11 mouse cellular contexts compared by ENCODE assay signal in the genomic region with DNA sequence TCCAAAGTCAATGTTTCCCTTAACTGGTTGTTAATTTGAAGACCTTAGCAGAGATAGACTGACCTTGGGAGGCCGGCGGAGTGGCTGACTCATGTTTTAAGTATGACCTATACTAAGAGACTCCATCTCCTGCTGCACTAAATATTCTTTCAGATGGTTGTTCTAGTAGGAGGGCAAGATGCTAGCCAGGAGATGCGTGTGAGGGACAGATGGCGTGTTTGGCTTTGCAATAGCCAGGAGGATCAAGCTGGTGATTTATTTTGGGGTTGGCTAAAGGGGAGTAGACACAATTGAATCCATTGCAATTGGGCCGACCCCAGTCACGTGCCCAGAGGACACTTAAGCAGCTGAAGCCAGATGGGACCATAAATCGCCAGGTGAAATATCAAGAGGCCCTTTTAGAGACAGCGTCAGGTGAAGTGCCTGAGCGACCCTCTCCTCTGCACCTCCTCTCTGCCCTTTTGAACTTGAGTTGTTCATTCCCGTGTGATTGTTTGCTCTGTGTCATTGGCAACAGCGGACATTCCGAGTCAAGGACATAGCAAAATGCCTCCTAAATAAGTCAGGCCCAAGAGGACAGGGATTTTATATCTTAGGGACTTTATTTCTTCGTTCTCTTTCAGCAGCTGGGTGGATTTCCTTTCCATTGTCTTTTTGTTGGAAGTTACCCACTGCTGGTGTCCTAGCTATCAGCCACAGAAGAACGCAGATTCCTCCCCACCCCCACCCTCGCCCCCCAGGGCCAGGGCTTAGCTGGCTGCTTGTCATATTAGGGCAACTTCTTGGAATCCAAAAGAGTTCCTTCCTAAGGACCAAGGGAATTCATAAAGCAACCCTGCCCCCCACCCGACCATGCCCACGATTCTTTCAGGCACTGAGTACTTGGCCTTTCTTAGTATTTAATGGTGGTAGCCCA.
A peak's percentile ranks its signal among the peaks of the same experiment; 100 is the strongest.
DNase-seq lines count a peak whose midpoint lies in the region; ATAC-seq and TF ChIP-seq lines count a peak whose summit lies in the region.
"Had no signal": no experiment of that assay in that cellular context is flagged by ENCODE, and none has a peak within 500 bp of the region (broad histone marks: within the 10 kb centered on the region; RNA-seq: fewer than 3 reads in every experiment).

No protein-coding gene starts in this region.

- no peak overlapping the region for H3K9ac ChIP-seq in hindbrain, postnatal 0 days (replicated peaks; ENCODE audit: low read length)
- no peak overlapping the region for H3K9ac ChIP-seq in hindbrain, embryonic 12.5 days

- 58% methylated on average over 17 of the region's 17 CpGs for WGBS in hindbrain, postnatal 0 days
- WGBS in hindbrain, embryonic 12.5 days: 69% methylated on average over 17 of the region's 17 CpGs

- ATAC-seq in hindbrain, postnatal 0 days: no peak
- no peak for ATAC-seq in hindbrain, embryonic 12.5 days (ENCODE audit: low FRiP score)
- no peak for ATAC-seq in monocyte, adult 5-6 weeks (replicated peaks; ENCODE audit: insufficient number of reproducible peaks, low FRiP score, low TSS enrichment, poor library complexity, severe bottlenecking)
- ATAC-seq: forebrain, embryonic 14.5 days had no signal

- no peaks in the 10 kb centered on the region for H3K9me3 ChIP-seq in hindbrain, postnatal 0 days (ENCODE audit: low read length)
- no peaks in the 10 kb centered on the region for H3K9me3 ChIP-seq in hindbrain, embryonic 12.5 days (replicated peaks)

- DNase-seq in hindbrain, postnatal 0 days (ENCODE audit: low spot score): peak; percentile 55
- peak; percentile 48 for DNase-seq in ES-CJ7 (ENCODE audit: low read depth, low spot score)
- peak; percentile 59 for DNase-seq in adrenal gland, postnatal 14 days
- DNase-seq in embryo, embryonic 10.5 days (ENCODE audit: low spot score): peak; percentile 51
- no peak for DNase-seq in B cell, adult 2 months
- DNase-seq: layer of hippocampus, postnatal 36 days; lung, adult 2 months; thymus, postnatal 4 days had no signal

- H3K27ac ChIP-seq in hindbrain, postnatal 0 days: no peak overlapping the region
- no peak overlapping the region for H3K27ac ChIP-seq in hindbrain, embryonic 12.5 days

- no peak overlapping the region for H3K4me2 ChIP-seq in hindbrain, postnatal 0 days (ENCODE audit: low read depth, low read length)
- H3K4me2 ChIP-seq in hindbrain, embryonic 12.5 days (replicated peaks): no peak overlapping the region

- TF ChIP-seq CTCF in hindbrain, postnatal 0 days (IDR thresholded peaks at IDR 0.05; ENCODE audit: low read depth): no peak

- H3K4me1 ChIP-seq in hindbrain, postnatal 0 days (ENCODE audit: insufficient read depth, low read length): no peaks in the 10 kb centered on the region; the same call in 1 of the 2 replicates
- peaks cover 20% of the 10 kb centered on the region for H3K4me1 ChIP-seq in hindbrain, embryonic 12.5 days

- H3K27me3 ChIP-seq in hindbrain, postnatal 0 days (ENCODE audit: insufficient read depth, low read length): no peaks in the 10 kb centered on the region
- H3K27me3 ChIP-seq in hindbrain, embryonic 12.5 days: peaks cover 8% of the 10 kb centered on the region

- no peak overlapping the region for H3K4me3 ChIP-seq in hindbrain, postnatal 0 days (ENCODE audit: low read length)
- no peak overlapping the region for H3K4me3 ChIP-seq in hindbrain, embryonic 12.5 days

- no peaks in the 10 kb centered on the region for H3K36me3 ChIP-seq in hindbrain, postnatal 0 days (ENCODE audit: insufficient read depth, low read length)
- peaks cover under 1% of the 10 kb centered on the region; the same call in 1 of the 2 replicates for H3K36me3 ChIP-seq in hindbrain, embryonic 12.5 days

Comparison
In these comparisons a context has a peak if more than half of its experiments do, and no peak if none do; other contexts are left out.
1. DNase-seq: peak in hindbrain, postnatal 0 days (single experiment), ES-CJ7 (single experiment), adrenal gland, postnatal 14 days (single experiment) and embryo, embryonic 10.5 days (single experiment); none in B cell, adult 2 months (0 of 2).